Mouse (Mus musculus) adrenal gland, postnatal 4 days (tissue): ENCODE results near the gene Gm9857. TPM values are rescaled to one million over a fixed set of nuclear protein-coding genes. Genes with fewer than 3 reads are reported as not detected.

Source experiments
- DNase-seq, 2 experiments: peaks; one replicate each; pipeline ENCODE4 v3.0.0; 2021 to 2022; ENCODE audit warnings: low spot score in 2 of 2, mixed read lengths in 2 of 2
- total RNA-seq, 2 experiments: library from RNA; stranded (reverse); gene quantifications; 2 replicates each; pipeline ENCODE4 v1.2.3; 2021

Gene Gm9857
- total RNA-seq, 2 experiments from 2014 or later = not detected

DNA sequence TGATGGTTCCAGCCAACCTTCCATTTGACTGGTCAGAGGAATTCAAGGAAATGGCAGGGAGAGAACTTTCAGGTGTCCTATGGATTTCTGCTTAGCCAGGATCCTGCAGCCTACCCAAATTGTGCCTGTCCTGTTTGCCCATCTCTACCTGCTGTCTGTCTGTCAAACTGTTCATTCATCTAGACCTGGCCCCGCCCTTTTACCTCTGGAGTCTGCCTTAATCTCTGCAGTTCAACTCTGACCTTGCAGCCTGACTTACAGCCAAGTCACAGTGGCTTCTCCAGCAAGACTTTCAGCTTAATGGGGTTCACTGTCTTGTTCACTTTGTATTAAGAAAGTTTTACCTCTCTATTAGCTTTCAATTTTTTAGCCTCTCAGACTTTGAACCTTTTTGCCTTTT lies 13.9 kb downstream of the Gm9857 start:
- no peak for DNase-seq

DNA sequence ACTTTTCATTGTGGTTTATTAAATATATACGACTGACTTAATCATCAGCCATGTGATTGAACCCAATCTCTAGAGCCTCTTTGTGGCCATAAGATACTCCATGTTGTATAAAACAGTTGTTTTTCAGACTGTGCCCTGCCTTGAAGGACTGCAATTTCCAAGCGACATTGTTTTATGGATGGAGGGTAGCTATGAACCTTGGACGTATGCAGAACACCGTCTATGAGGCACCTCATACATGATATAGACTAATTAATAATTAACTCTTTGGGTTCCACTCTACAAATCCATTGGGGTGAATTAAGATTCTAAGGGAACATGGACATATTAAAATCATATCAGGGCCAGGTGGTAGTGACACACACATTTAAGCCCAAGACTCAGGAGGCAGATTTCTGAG lies 14.6 kb downstream of the Gm9857 start:
- no peak for DNase-seq

- no peak for DNase-seq
Observed at GRCm38 (mm10) chr3:108921822-108922221, 18.4 kb downstream of the Gm9857 start.

DNA sequence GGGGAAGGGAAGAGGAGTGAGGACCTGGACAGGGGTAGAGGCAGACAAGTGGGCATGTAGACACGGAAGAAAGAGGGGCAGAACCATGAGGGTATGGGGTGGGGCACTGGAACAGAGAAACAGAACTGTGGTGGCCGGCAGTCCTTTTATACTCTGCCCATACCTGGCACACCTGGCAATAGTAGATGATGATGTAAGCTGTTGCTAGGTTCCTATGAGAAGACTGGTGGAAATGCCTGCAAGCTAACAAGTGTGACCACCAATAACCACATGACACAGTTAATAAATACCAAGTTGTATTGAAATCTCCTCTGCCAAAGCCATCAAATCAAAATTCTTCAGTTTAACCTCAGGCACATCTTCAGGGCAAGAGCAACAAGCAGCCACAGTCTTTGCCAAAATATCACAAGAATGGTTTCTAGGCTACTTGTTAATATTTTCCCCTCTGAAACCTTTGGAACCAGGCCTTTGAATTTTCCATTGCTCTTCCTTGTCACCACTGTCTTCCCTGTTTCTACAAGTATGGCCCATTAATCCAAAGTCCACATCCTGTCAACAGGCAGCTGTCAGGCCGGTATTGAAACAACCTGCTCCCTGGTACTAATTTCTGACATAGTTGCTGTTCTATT lies 19.7 kb downstream of the Gm9857 start:
- no peak for DNase-seq

DNA sequence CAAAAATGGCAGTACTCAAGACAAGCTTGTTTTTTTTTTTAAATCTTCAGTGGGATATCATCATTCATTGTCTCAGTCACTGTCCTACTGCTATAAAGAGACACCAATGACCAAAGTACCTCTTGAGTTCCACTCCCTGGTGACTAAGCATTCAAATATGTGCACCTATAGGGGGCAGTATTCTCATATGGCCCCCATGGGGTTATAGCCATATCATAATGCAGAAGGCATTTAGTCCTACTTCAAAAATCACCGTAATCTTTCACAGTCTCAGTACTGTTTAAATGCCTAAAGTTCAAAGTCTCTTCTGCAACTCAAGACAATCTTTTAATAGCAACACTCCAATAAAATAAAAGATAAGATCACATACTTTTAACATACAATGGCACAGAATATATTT lies 21.4 kb downstream of the Gm9857 start:
- DNase-seq = no peak

DNA sequence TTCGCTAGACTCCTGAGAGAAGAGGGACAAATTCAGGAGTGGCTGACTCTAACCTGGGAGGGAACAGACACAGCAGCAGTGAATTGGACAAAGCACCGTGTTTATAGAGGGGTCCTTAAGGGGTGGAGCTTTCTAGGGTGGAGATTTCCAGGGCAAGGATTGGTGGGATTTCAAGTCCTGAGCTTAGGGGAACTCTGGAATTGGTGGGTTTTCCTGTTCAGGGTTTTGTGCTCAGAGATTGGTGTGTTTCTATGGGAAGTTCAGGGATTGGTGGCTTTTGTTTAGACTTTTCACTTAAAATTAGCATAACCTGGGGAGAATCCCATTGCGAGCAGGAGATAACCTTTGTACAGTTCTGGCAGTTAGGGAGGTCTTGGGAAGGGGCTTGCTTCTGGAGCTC lies 22.3 kb downstream of the Gm9857 start:
- DNase-seq = no peak

- DNase-seq = no peak
Observed at GRCm38 (mm10) chr3:108916857-108917256, 23.4 kb downstream of the Gm9857 start.

DNA sequence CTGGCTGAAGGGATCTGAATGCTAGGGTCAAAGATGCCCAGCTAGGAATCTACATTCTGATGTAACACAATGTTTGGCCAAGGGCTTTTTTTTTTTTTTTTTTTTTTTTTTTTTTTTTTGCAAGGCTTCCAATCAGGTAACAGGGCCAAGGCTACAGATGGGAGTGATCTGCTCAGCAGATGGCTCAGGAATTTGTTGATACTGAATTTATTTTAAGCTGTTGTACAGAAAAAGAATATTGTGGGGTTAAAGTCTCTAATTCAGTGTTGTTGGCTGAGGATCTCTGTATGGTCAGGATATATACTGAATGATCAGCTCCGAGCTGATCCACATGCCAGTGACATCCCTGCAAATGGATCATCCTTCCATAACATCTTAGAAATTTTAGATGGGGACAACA lies 24.2 kb downstream of the Gm9857 start:
- no peak for DNase-seq

- DNase-seq = peak; percentile 86 to 91
Observed at GRCm38 (mm10) chr3:108911548-108912413, 28.5 kb downstream of the Gm9857 start, which contains the start of gene Prpf38b. Gene Prpf38b, minus strand, starts transcription at chr3:108911727.

- peak; percentile 23 to 40 for DNase-seq
Observed at GRCm38 (mm10) chr3:108911081-108911547, 29.1 kb downstream of the Gm9857 start.

DNA sequence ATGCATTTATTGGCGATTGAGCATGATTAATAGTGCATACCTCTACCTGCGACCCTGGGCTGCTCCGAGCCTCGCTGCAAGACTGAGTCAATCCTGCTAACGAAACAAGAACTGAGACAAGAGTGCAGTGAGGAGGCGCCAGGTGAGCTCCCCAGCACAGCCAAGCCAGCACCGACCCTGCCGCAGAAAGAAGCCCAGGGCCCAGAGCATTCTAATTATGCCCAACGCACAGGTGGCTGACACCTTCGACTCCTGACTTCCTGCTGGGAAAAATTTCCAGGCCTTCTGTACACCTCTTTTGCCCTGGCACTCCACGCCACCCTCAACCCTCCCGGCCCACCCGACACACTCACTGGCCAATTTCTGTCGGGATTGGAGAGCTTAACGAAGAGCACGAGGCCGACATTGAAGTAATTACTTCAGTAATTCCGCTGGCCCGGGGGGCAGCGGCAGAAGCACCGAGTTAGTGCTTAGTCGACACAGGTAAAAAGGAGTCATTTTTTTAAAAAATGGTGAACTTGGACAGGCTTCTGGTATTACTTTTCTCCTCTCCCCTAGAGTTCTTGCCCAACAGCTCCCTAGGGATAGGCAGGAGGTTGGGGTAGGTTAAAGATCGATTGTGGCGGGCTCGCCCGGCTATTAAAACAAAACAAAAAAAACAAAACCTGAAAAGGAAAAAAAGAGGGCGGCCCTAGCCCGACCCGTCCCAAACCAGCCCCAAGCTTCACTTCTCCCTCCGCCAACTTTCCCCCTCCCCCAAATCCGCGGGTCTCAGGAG lies 29.8 kb downstream of the Gm9857 start:
- no peak for DNase-seq

GRCm38 (mm10) chr3:108902934-108903333 lies 37.3 kb downstream of the Gm9857 start:
- no peak for DNase-seq

- no peak for DNase-seq
Observed at GRCm38 (mm10) chr3:108902038-108902437, 38.2 kb downstream of the Gm9857 start.

- no peak for DNase-seq
Observed at GRCm38 (mm10) chr3:108900681-108901080, 39.6 kb downstream of the Gm9857 start.

- DNase-seq = no peak
Observed at GRCm38 (mm10) chr3:108900147-108900546, 40.1 kb downstream of the Gm9857 start.

DNA sequence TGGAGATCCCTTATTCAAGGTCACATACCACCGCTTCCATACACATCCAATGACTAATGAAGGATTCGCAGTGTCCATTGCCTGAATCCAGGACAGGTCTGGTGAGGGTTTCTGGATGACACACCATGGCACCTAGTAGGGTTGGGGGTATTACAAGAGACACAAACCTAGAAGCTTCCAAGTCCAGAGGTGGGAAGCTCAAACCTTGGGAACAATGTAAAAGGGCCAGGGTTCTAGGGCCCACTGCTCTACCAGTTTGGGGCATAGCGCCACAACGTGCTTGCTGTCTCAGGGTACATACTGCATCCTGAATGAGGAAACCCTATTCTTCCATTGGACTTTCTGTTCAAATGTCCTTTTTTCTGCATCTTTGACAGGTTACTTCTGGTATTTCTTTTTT lies 41.6 kb downstream of the Gm9857 start:
- DNase-seq = no peak

- no peak for DNase-seq
Observed at GRCm38 (mm10) chr3:108892914-108893313, 47.3 kb downstream of the Gm9857 start.

GRCm38 (mm10) chr3:108892080-108892479 lies 48.2 kb downstream of the Gm9857 start:
- DNase-seq = no peak
